Mouse (Mus musculus) MEL (cell line): ENCODE measurements around the gene Ifnar1. TPM values are rescaled to one million over a fixed set of nuclear protein-coding genes. Genes with fewer than 3 reads are reported as not detected.

Experiments
- DNase-seq: peaks from one replicate; pipeline ENCODE4 v3.0.0; 2011; ENCODE audit warnings: low read depth, low spot score
- H3K27ac ChIP-seq: 2 replicates; pipeline ENCODE4 v1.5.1; 2012; ENCODE audit warnings: low read depth, mild to moderate bottlenecking, control low read depth, low read length, moderate library complexity; ENCODE audit not compliant: control insufficient read depth
- H3K27me3 ChIP-seq, 2 experiments: fragments of 150-350 bp in 1 of 2; sonication (generic) in 1 of 2; 2 replicates each; pipeline ENCODE4 v1.6.1; 2012; ENCODE audit warnings: low read length in 2 of 2, mild to moderate bottlenecking in 2 of 2, improper control_type of control experiment in 1 of 2, moderate library complexity in 1 of 2; ENCODE audit not compliant: insufficient read depth in 2 of 2, control insufficient read depth in 1 of 2
- H3K36me3 ChIP-seq, 2 experiments: 2 replicates each; pipeline ENCODE4 v1.6.1; 2012 to 2014; ENCODE audit warnings: low read length in 2 of 2, improper control_type of control experiment in 1 of 2, inconsistent platforms in 1 of 2, mild to moderate bottlenecking in 1 of 2; ENCODE audit not compliant: insufficient read depth in 2 of 2, control insufficient read depth in 1 of 2
- H3K4me1 ChIP-seq, 2 experiments: fragments of 150-350 bp in 1 of 2; sonication (generic) in 1 of 2; 2 replicates each; pipeline ENCODE4 v1.6.1; 2012; ENCODE audit warnings: low read length in 2 of 2, improper control_type of control experiment in 1 of 2, mild to moderate bottlenecking in 1 of 2; ENCODE audit not compliant: insufficient read depth in 2 of 2, control insufficient read depth in 1 of 2
- H3K4me3 ChIP-seq, 2 experiments: fragments of 150-350 bp in 1 of 2; sonication (generic) in 1 of 2; 2 replicates each; pipeline ENCODE4 v1.5.1; 2012; ENCODE audit warnings: low read depth in 2 of 2, low read length in 2 of 2, mild to moderate bottlenecking in 2 of 2, moderate library complexity in 2 of 2, control low read depth in 1 of 2, improper control_type of control experiment in 1 of 2; ENCODE audit not compliant: control insufficient read depth in 1 of 2, insufficient read depth in 1 of 2
- H3K79me2 ChIP-seq: 2 replicates; pipeline ENCODE4 v1.6.1; 2012; ENCODE audit warnings: mild to moderate bottlenecking, low read length, moderate library complexity; ENCODE audit not compliant: control insufficient read depth, poor library complexity, insufficient read depth
- H3K9ac ChIP-seq: 2 replicates; pipeline ENCODE4 v1.6.1; 2012; ENCODE audit warnings: low read depth, mild to moderate bottlenecking, control low read depth, low read length, moderate library complexity; ENCODE audit not compliant: control insufficient read depth, poor library complexity, severe bottlenecking
- H3K9me3 ChIP-seq: fragments of 150-350 bp; sonication (generic); replicated peaks from 2 replicates; pipeline ENCODE4 v1.6.1; 2012; ENCODE audit warnings: mild to moderate bottlenecking, low read length, improper control_type of control experiment, moderate library complexity; ENCODE audit not compliant: insufficient read depth
- BHLHE40 ChIP-seq: IDR thresholded peaks from 2 replicates; pipeline ENCODE4 v1.6.1; 2012; ENCODE audit warnings: low read depth, mild to moderate bottlenecking, inconsistent platforms, low read length, improper control_type of control experiment, borderline replicate concordance
- CHD1 ChIP-seq: IDR thresholded peaks from 2 replicates; pipeline ENCODE4 v1.6.1; 2012; ENCODE audit warnings: low read depth, mild to moderate bottlenecking, inconsistent platforms, low read length, improper control_type of control experiment
- CTCF ChIP-seq, 3 experiments: IDR thresholded peaks in 2 of 3; conservative IDR thresholded peaks in 1 of 3; 2 replicates each; pipeline ENCODE4 v1.5.1; 2011 to 2012; ENCODE audit warnings: low read length in 3 of 3, low read depth in 2 of 3, mild to moderate bottlenecking in 2 of 3, improper control_type of control experiment in 1 of 3, inconsistent platforms in 1 of 3, mixed read lengths in 1 of 3, moderate library complexity in 1 of 3; ENCODE audit not compliant: control insufficient read depth in 1 of 3, insufficient read depth in 1 of 3, poor library complexity in 1 of 3, severe bottlenecking in 1 of 3
- E2F4 ChIP-seq: IDR thresholded peaks from 2 replicates; pipeline ENCODE4 v1.6.1; 2011; ENCODE audit warnings: low read depth, low read length, improper control_type of control experiment, borderline replicate concordance
- EP300 ChIP-seq, 2 experiments: IDR thresholded peaks; 2 replicates each; pipeline ENCODE4 v1.6.1; 2011; ENCODE audit warnings: improper control_type of control experiment in 2 of 2, low read length in 2 of 2, low read depth in 1 of 2, mild to moderate bottlenecking in 1 of 2
- ETS1 ChIP-seq: IDR thresholded peaks from 2 replicates; pipeline ENCODE4 v1.6.1; 2012; ENCODE audit warnings: low read depth, mild to moderate bottlenecking, inconsistent platforms, low read length, improper control_type of control experiment, moderate library complexity
- GABPA ChIP-seq: IDR thresholded peaks from 2 replicates; pipeline ENCODE4 v1.6.1; 2012; ENCODE audit warnings: low read depth, mild to moderate bottlenecking, inconsistent platforms, low read length, improper control_type of control experiment, moderate library complexity
- GATA1 ChIP-seq: IDR thresholded peaks from 2 replicates; pipeline ENCODE4 v1.6.1; 2011; ENCODE audit warnings: low read depth, low read length, improper control_type of control experiment
- HCFC1 ChIP-seq: IDR thresholded peaks from 2 replicates; pipeline ENCODE4 v1.6.1; 2012; ENCODE audit warnings: low read depth, mild to moderate bottlenecking, inconsistent platforms, low read length, improper control_type of control experiment, moderate library complexity
- KAT2A ChIP-seq: conservative IDR thresholded peaks from 2 replicates; pipeline ENCODE4 v1.6.1; 2012; ENCODE audit warnings: low read depth, low read length, improper control_type of control experiment, inconsistent platforms
- MAFK ChIP-seq: IDR thresholded peaks from 2 replicates; pipeline ENCODE4 v1.6.1; 2011; ENCODE audit warnings: low read depth, mild to moderate bottlenecking, low read length, improper control_type of control experiment, borderline replicate concordance
- MAX ChIP-seq: IDR thresholded peaks from 2 replicates; pipeline ENCODE4 v1.6.1; 2011; ENCODE audit warnings: low read length, improper control_type of control experiment
- MAZ ChIP-seq: IDR thresholded peaks from 2 replicates; pipeline ENCODE4 v1.6.1; 2012; ENCODE audit warnings: low read depth, mild to moderate bottlenecking, inconsistent platforms, low read length, improper control_type of control experiment
- MEF2A ChIP-seq: IDR thresholded peaks from 2 replicates; pipeline ENCODE4 v1.6.1; 2014; ENCODE audit warnings: low read depth, mild to moderate bottlenecking, inconsistent platforms, low read length, improper control_type of control experiment; ENCODE audit not compliant: poor library complexity, insufficient replicate concordance, severe bottlenecking; ENCODE audit errors: extremely low read depth
- MXI1 ChIP-seq: IDR thresholded peaks from 2 replicates; pipeline ENCODE4 v1.6.1; 2011; ENCODE audit warnings: mild to moderate bottlenecking, low read depth, low read length, improper control_type of control experiment
- MYB ChIP-seq: IDR thresholded peaks from 2 replicates; pipeline ENCODE4 v1.6.1; 2011; ENCODE audit warnings: mild to moderate bottlenecking, low read depth, low read length, improper control_type of control experiment
- MYC ChIP-seq: IDR thresholded peaks from 2 replicates; pipeline ENCODE4 v1.6.1; 2011; ENCODE audit warnings: low read depth, mild to moderate bottlenecking, low read length, improper control_type of control experiment, moderate library complexity
- NELFE ChIP-seq: IDR thresholded peaks from 2 replicates; pipeline ENCODE4 v1.6.1; 2011; ENCODE audit warnings: low read depth, low read length, improper control_type of control experiment
- NRF1 ChIP-seq: IDR thresholded peaks from 2 replicates; pipeline ENCODE4 v1.6.1; 2014; ENCODE audit warnings: low read depth, mild to moderate bottlenecking, inconsistent platforms, low read length, improper control_type of control experiment, moderate library complexity; ENCODE audit not compliant: poor library complexity, insufficient read depth, severe bottlenecking
- POLR2A ChIP-seq, 2 experiments: IDR thresholded peaks; 2 replicates each; pipeline ENCODE4 v1.6.1; 2011 to 2012; ENCODE audit warnings: low read length in 2 of 2, mild to moderate bottlenecking in 2 of 2, control low read depth in 1 of 2, improper control_type of control experiment in 1 of 2, low read depth in 1 of 2, moderate library complexity in 1 of 2; ENCODE audit not compliant: control insufficient read depth in 1 of 2, insufficient read depth in 1 of 2, poor library complexity in 1 of 2
- SIN3A ChIP-seq: IDR thresholded peaks from 2 replicates; pipeline ENCODE4 v1.6.1; 2012; ENCODE audit warnings: low read length, improper control_type of control experiment, inconsistent platforms
- SMC3 ChIP-seq: IDR thresholded peaks from 2 replicates; pipeline ENCODE4 v1.6.1; 2011; ENCODE audit warnings: low read depth, low read length, improper control_type of control experiment
- TBP ChIP-seq: IDR thresholded peaks from 2 replicates; pipeline ENCODE4 v1.8.0; 2011; ENCODE audit warnings: low read depth, low read length, improper control_type of control experiment
- TCF12 ChIP-seq: IDR thresholded peaks from 2 replicates; pipeline ENCODE4 v1.6.1; 2014; ENCODE audit warnings: low read depth, mild to moderate bottlenecking, inconsistent platforms, low read length, improper control_type of control experiment, moderate library complexity
- UBTF ChIP-seq: IDR thresholded peaks from 2 replicates; pipeline ENCODE4 v1.6.1; 2012; ENCODE audit warnings: low read depth, mild to moderate bottlenecking, inconsistent platforms, low read length, improper control_type of control experiment, moderate library complexity, borderline replicate concordance; ENCODE audit not compliant: insufficient read depth
- USF1 ChIP-seq: IDR thresholded peaks from 2 replicates; pipeline ENCODE4 v1.6.1; 2014; ENCODE audit warnings: low read depth, mild to moderate bottlenecking, inconsistent platforms, low read length, improper control_type of control experiment, moderate library complexity
- USF2 ChIP-seq, 2 experiments: IDR thresholded peaks; 2 replicates each; pipeline ENCODE4 v1.6.1; 2011 to 2012; ENCODE audit warnings: improper control_type of control experiment in 2 of 2, low read length in 2 of 2, borderline replicate concordance in 1 of 2, inconsistent platforms in 1 of 2, low read depth in 1 of 2, mild to moderate bottlenecking in 1 of 2; ENCODE audit not compliant: insufficient read depth in 1 of 2
- ZC3H11A ChIP-seq: IDR thresholded peaks from 2 replicates; pipeline ENCODE4 v1.6.1; 2012; ENCODE audit warnings: low read depth, mild to moderate bottlenecking, inconsistent platforms, low read length, improper control_type of control experiment
- ZKSCAN1 ChIP-seq: IDR thresholded peaks from 2 replicates; pipeline ENCODE4 v1.6.1; 2012; ENCODE audit warnings: low read depth, mild to moderate bottlenecking, inconsistent platforms, low read length, improper control_type of control experiment, moderate library complexity
- ZNF384 ChIP-seq: IDR thresholded peaks from 2 replicates; pipeline ENCODE4 v1.6.1; 2012; ENCODE audit warnings: low read depth, mild to moderate bottlenecking, inconsistent platforms, low read length, improper control_type of control experiment
- polyA plus RNA-seq, 2 experiments: library from polyadenylated mRNA; stranded (reverse) in 1 of 2; unstranded in 1 of 2; fragments of >175 nt in 1 of 2; fragments of >200 nt in 1 of 2; gene quantifications; 2 replicates each; pipeline versions ENCODE4 v1.2.1 to v1.2.4; 2012; ENCODE audit warnings: low replicate concordance in 2 of 2, low read depth in 1 of 2; ENCODE audit not compliant: insufficient read length in 2 of 2, insufficient read depth in 1 of 2, missing spikeins in 1 of 2
- total RNA-seq: library from RNA; depleted of rRNA; stranded (reverse); fragments of 300-350 nt; gene quantifications from 2 replicates; pipeline ENCODE4 v1.2.3, GENCODE M21; 2012

Gene Ifnar1
- total and polyA plus RNA-seq, 3 experiments = 10.3 to 20.2 TPM; not detected in 1

DNA sequence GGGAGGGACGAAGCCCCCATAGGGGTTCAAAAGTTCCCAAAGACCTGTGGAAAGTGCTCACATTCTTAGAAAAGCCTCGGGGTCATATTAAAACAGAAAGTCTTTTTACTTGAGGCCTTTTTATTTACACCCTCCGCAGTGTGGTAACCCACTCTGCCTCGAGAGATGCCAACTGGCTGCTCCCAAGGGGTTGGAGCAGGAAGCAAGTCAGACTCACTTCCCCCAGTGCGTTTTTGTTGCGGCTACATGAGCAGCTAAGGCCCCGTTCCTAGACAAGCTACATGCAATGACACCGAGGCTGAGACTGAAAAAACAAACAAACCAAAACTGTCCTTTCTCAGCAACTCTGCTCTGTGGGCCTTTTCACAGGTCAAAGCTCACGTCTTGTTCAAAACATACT lies 53.5 kb downstream of the Ifnar1 start:
- H3K9ac ChIP-seq = no peak overlapping the region
- no peak for DNase-seq

DNA sequence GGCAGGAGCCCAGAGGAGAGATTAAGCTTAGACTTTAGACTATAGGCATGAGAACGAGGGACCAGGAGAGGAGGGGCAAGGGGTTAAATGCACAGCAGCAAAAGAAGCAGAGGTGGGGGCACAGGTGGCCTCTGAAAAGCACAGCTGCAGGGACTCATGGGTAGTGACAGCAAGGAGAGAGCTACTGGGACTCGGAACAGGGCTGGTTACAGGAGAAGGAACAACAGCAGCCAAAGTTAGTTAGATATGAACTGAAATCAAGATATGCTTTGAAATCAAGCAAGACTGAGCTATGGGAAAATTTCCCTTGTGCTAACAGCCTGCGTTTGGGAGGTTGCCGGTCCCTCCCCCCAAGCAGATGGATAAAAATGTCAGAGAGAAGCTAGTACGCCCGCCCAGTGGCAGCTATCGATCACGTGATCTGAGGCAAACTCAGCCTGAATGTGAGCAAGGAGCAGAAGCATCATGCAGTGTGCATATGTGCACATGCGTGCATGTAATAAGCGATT lies 56.6 kb downstream of the Ifnar1 start:
- DNase-seq = peak; percentile 84
- H3K4me3 ChIP-seq = peak overlapping the region; percentile 22 to 23
- H3K9ac ChIP-seq = peak overlapping the region; percentile 60
- peaks cover 0 to 35% of the 10 kb centered on the region in 2 experiments; a peak in 2 of 4 replicates for H3K36me3 ChIP-seq
- no peaks in the 10 kb centered on the region for H3K79me2 ChIP-seq
- no peaks in the 10 kb centered on the region for H3K9me3 ChIP-seq
- peak overlapping the region; percentile 70 for H3K27ac ChIP-seq
- H3K4me1 ChIP-seq = peaks cover 17 to 52% of the 10 kb centered on the region in 2 experiments
- TF ChIP-seq E2F4 = 0 out of 2 replicates have a peak, but pooled peaks have one; percentile 27
- no peak for TF ChIP-seq CTCF (IDR thresholded peaks at IDR 0.05 in 2 of 3, conservative IDR thresholded peaks at IDR 0.05 in 1 of 3; ENCODE audit: control insufficient read depth in 1 of 3, insufficient read depth in 1 of 3, low read depth in 2 of 3, low read length in 3 of 3, poor library complexity in 1 of 3, severe bottlenecking in 1 of 3)
- TF ChIP-seq MAFK = 0 out of 2 replicates have a peak, but pooled peaks have one; percentile 9
- TF ChIP-seq MYB = no peak
- TF ChIP-seq TBP = 0 out of 2 replicates have a peak, but pooled peaks have one; percentile 45
- peak; percentile 35; the same call in 1 of the 2 replicates for TF ChIP-seq KAT2A
- TF ChIP-seq CHD1 = no peak
- TF ChIP-seq ETS1 = peak; percentile 65; the same call in 1 of the 2 replicates
- TF ChIP-seq MAZ = peak; percentile 56
- TF ChIP-seq BHLHE40 = peak; percentile 91
- TF ChIP-seq POLR2A (IDR thresholded peaks at IDR 0.05; ENCODE audit: control insufficient read depth in 1 of 2, insufficient read depth in 1 of 2, low read depth in 1 of 2, low read length in 2 of 2, poor library complexity in 1 of 2) = no peak
- peak; percentile 70; the same call in 1 of the 2 replicates for TF ChIP-seq MYC
- TF ChIP-seq GABPA = no peak
- TF ChIP-seq EP300 (IDR thresholded peaks at IDR 0.05; ENCODE audit: low read depth in 1 of 2, low read length in 2 of 2) = peak in 1 of 2 experiments; percentile 51; a peak in 2 of 4 replicates
- peak; percentile 35; the same call in 1 of the 2 replicates for TF ChIP-seq NRF1
- TF ChIP-seq USF2 (IDR thresholded peaks at IDR 0.05; ENCODE audit: borderline replicate concordance in 1 of 2, insufficient read depth in 1 of 2, low read depth in 1 of 2, low read length in 2 of 2) = peak; percentile 78 to 84; a peak in 3 of 4 replicates
- TF ChIP-seq SIN3A = peak; percentile 49
- no peak for TF ChIP-seq ZKSCAN1
- peak; percentile 97 for TF ChIP-seq USF1
- peak; percentile 40; the same call in 1 of the 2 replicates for TF ChIP-seq TCF12
- 0 out of 2 replicates have a peak, but pooled peaks have one; percentile 9 for TF ChIP-seq ZNF384
- no peak for TF ChIP-seq NELFE
- peak; percentile 71; the same call in 1 of the 2 replicates for TF ChIP-seq MXI1
- peak; percentile 47; the same call in 1 of the 2 replicates for TF ChIP-seq HCFC1
- peak; percentile 93 for TF ChIP-seq MAX
- TF ChIP-seq, all 39 proteins: peak for 18
- H3K27me3 ChIP-seq = no peaks in the 10 kb centered on the region

More for the DNA sequence above, 53.5 kb downstream of the Ifnar1 start:
- Histone ChIP-seq H3K36me3 (peaks cover 0 to 36% of the 10 kb centered on the region in 2 experiments; a peak in 2 of 4 replicates), H3K27ac (no peak overlapping the region), H3K79me2 (no peaks in the 10 kb centered on the region), H3K4me1 (peaks cover 19 to 61% of the 10 kb centered on the region in 2 experiments), H3K9me3 (no peaks in the 10 kb centered on the region), H3K4me3 (no peak overlapping the region), H3K27me3 (no peaks in the 10 kb centered on the region)
- TF ChIP-seq GATA1 = no peak
- no peak for TF ChIP-seq POLR2A (IDR thresholded peaks at IDR 0.05; ENCODE audit: control insufficient read depth in 1 of 2, insufficient read depth in 1 of 2, low read depth in 1 of 2, low read length in 2 of 2, poor library complexity in 1 of 2)
- TF ChIP-seq ZC3H11A = no peak
- no peak for TF ChIP-seq MAX
- no peak for TF ChIP-seq SMC3
- no peak for TF ChIP-seq MAZ
- no peak for TF ChIP-seq SIN3A
- TF ChIP-seq MEF2A = no peak
- TF ChIP-seq TBP = no peak
- TF ChIP-seq UBTF = no peak
- TF ChIP-seq KAT2A = no peak
- no peak for TF ChIP-seq GABPA
- TF ChIP-seq CHD1 = no peak
